Mouse (Mus musculus): Measurements from ENCODE around the gene Slc23a4.
A peak's percentile ranks its signal among the peaks of the same experiment; 100 is the strongest.

Slc23a4 gene

GRCm38 (mm10) chr6:34988081-34988761 lies at the start of gene Slc23a4:
Gene Slc23a4 (minus strand): TSS chr6:34988404.
- DNase-seq: no peak

- no peak for DNase-seq
Observed at GRCm38 (mm10) chr6:35033341-35033740, 45.1 kb upstream of the Slc23a4 start.

GRCm38 (mm10) chr6:35032704-35033103 lies 44.5 kb upstream of the Slc23a4 start:
- no peak for DNase-seq

- no peak for DNase-seq
Observed at GRCm38 (mm10) chr6:35030811-35031210, 42.6 kb upstream of the Slc23a4 start.

GRCm38 (mm10) chr6:35030226-35030625 lies 42.0 kb upstream of the Slc23a4 start:
- no peak for DNase-seq

- no peak for DNase-seq
Observed at GRCm38 (mm10) chr6:35028023-35028422, 39.8 kb upstream of the Slc23a4 start.

- peak; percentile 20 to 40 for DNase-seq
Observed at GRCm38 (mm10) chr6:35027257-35027656, 39.1 kb upstream of the Slc23a4 start.

- no peak for DNase-seq
Observed at GRCm38 (mm10) chr6:35016624-35017023, 28.4 kb upstream of the Slc23a4 start.

GRCm38 (mm10) chr6:35011953-35012352 lies 23.7 kb upstream of the Slc23a4 start:
- DNase-seq: no peak

- DNase-seq: no peak
Observed at GRCm38 (mm10) chr6:35010705-35011104, 22.5 kb upstream of the Slc23a4 start.

- DNase-seq: peak; percentile 62 to 65
Observed at GRCm38 (mm10) chr6:35002261-35002669, 14.1 kb upstream of the Slc23a4 start.

- DNase-seq: peak in 1 of 2 experiments; percentile 21
Observed at GRCm38 (mm10) chr6:34999101-34999500, 10.9 kb upstream of the Slc23a4 start.

- DNase-seq: no peak
Observed at GRCm38 (mm10) chr6:34996496-34996895, 8.3 kb upstream of the Slc23a4 start.

GRCm38 (mm10) chr6:34995265-34995681 lies 7.1 kb upstream of the Slc23a4 start:
- DNase-seq: peak; percentile 70 to 75

- no peak for DNase-seq
Observed at GRCm38 (mm10) chr6:34994692-34995091, 6.5 kb upstream of the Slc23a4 start.

- DNase-seq: no peak
Observed at GRCm38 (mm10) chr6:34989263-34989662, 1.1 kb upstream of the Slc23a4 start.

- DNase-seq: no peak
Observed at GRCm38 (mm10) chr6:34987085-34987645, 1.0 kb downstream of the Slc23a4 start.

GRCm38 (mm10) chr6:34980661-34981060 lies 7.5 kb downstream of the Slc23a4 start:
- no peak for DNase-seq

GRCm38 (mm10) chr6:34979291-34979690 lies 8.9 kb downstream of the Slc23a4 start:
- no peak for DNase-seq

- no peak for DNase-seq
Observed at GRCm38 (mm10) chr6:34971181-34971580, 17.0 kb downstream of the Slc23a4 start.

GRCm38 (mm10) chr6:34965819-34966539 lies 22.2 kb downstream of the Slc23a4 start:
- no peak for DNase-seq

- no peak for DNase-seq
Observed at GRCm38 (mm10) chr6:34964550-34964949, 23.7 kb downstream of the Slc23a4 start.

GRCm38 (mm10) chr6:34959131-34959530 lies 29.1 kb downstream of the Slc23a4 start:
- DNase-seq: no peak

- DNase-seq: no peak
Observed at GRCm38 (mm10) chr6:34955862-34956241, 32.4 kb downstream of the Slc23a4 start.
